Mouse (Mus musculus) layer of hippocampus, postnatal 25 days (tissue): Measurements from ENCODE around the gene A630001G21Rik. TPM values are rescaled to one million over a fixed set of nuclear protein-coding genes. Genes with fewer than 3 reads are reported as not detected.

ENCODE experiments used
- DNase-seq, 2 experiments: peaks; one replicate each; pipeline ENCODE4 v3.0.0; 2022; ENCODE audit warnings: mixed read lengths in 2 of 2, low spot score in 1 of 2; ENCODE audit errors: extremely low spot score in 1 of 2
- total RNA-seq, 2 experiments: library from RNA; stranded (reverse); gene quantifications; 2 replicates each; pipeline ENCODE4 v1.2.3; 2021

Gene A630001G21Rik
- total RNA-seq, 2 experiments from 2014 or later = 0.44 to 0.75 TPM

- DNase-seq = peak; percentile 61 to 76
These were observed 41.9 kb downstream of the A630001G21Rik start for GRCm38 (mm10) chr1:85736355-85737184.

DNA sequence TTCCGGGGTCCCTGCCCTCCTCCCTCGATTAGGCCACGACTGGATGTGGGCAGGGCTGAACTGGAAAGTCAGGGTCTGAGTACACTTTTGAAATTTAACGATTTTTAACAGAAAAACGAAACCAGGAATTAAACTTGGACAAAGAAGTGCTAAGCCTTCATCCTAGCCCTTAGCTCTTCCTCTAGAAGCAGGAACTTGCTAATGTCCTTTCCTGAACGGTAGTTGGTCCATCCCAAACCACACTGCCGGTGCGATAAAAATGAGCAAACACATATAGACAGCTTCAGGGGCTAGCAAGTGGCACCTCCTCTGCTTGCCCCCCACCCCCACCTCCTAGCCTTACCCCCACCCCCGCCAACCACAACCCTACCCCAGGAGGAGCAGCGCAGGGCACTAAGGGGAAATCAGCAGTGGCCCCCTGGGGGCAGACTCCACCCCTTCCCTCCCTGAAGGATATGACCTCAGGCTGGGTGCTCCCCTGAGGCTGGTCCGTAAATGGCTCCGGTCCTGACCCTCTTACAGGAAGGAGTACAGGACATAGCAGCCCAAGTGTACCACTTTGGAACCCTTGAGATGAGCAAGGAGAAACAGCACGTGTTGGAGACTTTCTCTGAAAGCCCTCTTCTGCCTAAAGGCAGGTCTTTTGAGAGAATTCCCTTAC is 42.9 kb downstream of the A630001G21Rik start:
- DNase-seq = no peak

DNA sequence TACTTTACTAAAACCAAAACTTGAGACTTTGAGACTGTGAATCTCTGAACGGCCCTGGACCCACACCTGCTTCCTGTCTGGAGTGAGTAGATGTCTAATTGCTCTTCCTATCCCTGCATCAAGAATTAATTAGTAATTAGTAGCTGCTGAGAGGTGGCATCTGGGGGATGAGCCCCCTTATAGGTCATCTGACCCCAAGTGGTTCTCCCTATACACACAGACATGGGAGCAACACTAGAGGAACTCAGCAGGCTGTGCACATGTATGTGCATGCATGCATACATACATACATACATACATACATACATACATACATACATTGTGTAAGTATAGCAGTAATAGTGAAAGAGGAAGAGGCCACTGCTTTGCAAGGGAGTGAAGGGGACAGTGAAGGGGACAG is 43.9 kb downstream of the A630001G21Rik start:
- no peak for DNase-seq

DNA sequence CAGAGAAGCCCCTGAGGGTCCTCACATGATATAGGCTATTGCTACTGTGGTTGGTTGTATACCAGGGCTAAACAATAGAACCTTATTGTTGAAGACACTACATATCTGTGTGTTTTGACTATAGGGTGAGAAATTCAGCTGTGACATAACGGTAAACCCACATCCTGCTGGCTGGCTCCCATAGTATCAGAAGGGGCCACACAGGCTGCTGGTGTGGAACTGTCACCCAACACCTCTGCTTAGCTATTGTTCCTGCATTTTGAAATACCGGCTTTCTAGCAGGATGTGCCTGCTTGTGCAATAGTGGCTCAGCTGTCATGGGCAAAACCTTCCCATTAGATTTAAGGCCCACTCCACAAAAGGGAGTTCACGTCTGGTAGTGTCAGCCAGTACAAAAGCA is 45.9 kb downstream of the A630001G21Rik start:
- DNase-seq = no peak

GRCm38 (mm10) chr1:85730471-85730870 is 48.0 kb downstream of the A630001G21Rik start:
- no peak for DNase-seq

DNA sequence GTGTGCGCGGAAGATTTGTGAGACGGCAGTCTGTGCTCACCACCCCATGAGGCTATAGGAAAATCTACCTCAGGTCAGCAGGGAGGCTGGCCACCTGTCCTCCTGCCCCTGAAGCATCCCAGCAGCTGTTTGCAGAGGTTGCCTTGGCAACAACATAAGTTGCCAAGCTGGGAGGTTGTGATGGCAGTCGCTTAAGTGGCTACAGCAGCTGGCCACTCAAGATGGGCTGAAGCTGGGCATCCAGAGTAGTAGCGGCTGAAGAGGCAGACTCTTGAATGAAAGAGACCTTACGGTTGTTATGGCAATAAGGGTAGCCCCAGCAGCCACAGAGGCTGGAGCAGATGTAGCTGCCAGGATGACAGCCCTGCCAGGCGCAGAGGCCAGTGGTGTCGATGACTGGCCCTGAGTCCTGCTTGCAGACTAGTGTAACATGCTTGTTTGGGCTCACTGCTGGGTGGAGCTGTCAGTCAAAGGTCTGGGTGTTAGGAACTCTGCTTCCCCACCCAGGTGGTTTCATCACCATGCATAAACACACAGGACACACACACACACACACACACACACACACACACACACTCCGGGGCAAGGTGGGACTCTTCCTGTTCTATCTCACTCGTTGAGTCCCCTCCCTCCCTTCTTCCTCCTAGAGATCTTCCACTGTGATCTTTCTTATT is 58.1 kb downstream of the A630001G21Rik start:
- DNase-seq = no peak

- DNase-seq = no peak
These were observed 59.4 kb downstream of the A630001G21Rik start for GRCm38 (mm10) chr1:85719049-85719448.

DNA sequence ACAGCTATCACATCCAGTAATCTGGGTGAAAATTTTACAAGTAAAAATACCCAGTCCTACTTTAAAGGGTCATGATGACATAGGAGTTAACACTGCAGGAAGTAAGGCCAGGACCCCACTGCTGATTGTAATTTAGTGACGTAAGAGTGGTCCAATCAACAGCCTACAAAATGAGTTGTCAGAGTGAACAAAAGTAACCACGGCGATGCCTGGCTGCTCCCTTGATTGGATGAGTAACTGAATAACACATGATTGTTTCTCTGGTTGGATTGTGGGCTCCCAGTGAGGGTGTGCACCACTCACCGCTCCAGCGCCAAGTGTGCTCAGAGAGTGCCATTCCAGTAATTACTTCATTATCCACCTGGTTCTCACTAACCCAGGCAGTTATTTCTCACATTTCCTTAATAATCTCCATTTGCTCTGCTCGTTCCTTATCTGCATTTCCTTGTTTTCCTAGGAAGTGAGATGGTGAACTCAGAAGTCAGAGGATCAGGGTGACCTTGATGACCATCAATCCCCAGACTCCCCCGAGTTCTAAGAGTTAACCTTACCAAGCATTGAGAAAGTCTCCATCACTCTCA is 61.9 kb downstream of the A630001G21Rik start:
- DNase-seq = no peak

DNA sequence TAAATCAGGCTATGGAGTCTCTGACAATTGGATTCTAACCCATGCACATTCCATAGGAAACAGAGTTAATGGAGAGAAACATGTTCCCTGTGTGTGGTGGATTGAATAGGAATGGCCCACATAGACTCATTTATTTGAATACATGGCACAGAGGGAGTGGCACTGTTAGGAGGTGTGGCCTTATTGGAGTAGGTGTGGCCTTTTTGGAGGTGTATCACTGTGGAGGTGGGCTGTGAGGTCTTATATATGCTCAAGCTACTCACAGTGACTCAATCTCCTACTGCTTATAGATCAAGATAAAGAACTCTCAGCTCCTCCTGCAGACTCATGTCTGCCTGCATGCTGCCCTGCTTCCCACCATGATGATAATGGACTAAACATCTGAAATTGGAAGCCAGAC is 63.9 kb downstream of the A630001G21Rik start:
- no peak for DNase-seq

DNA sequence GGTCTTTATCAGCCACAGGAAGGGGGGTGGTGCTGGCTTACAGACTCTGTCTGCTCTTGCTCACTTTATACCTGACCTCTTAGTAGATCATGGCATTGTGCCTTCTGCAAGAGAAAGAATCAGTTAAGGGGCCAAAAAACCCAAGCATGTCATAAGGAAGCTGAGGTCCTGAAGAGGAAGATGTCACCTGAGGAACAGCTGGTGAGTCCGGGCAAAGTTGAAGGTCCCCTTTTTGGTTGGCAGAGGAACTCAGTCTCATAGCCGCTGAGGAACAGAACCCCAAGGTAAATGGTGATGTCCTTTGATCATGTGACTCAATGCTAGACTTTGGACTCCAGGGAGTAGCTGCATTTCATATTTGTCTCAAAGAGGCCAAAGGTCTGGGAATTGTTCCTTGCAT is 71.7 kb downstream of the A630001G21Rik start:
- DNase-seq = no peak

GRCm38 (mm10) chr1:85705552-85705951 is 72.9 kb downstream of the A630001G21Rik start:
- DNase-seq = no peak

DNA sequence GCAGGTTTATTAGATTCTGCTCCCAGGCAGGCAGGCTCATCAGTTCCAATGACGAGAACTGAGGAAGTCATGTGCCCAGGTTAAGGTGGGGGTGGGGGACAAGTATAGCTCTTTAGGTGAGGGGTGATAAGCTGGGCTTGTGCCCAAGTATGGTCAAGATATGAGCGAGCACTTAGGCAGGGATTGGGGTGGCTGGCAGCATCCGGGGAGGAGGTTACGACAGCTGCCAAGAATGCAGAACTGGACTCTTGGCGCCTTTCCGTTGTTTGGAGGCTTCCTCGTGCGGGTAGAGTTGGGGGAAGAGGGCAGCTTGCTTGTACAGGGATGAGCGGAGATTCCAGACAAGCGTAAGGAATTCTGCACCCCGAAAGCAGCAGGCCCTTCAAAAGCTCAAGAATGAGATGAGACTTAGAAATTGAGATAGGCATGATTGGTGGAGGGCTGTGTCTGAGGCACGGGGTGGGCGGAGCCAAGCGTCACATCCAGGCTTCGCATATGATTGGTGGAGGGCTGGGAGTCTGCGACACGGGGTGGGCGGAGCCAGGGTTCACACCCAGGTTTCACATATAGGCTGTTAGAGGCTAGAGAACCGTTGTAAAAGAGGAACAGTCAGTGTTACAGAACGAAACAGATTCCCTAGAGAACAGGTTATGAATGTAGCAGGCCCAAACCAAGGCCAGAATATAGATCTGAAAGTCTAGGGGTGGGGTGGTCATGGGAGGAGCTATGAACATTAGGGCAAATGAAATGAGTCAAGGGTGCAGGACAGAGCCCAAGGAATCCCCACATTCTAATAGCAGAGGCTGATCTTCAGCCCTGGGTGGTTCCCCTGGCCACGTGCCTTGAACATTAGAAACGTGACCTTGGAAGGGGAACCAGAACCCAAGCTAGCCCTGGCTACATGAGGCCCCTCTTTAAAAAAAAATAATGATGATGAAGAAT is 74.9 kb downstream of the A630001G21Rik start:
- DNase-seq = peak; percentile 13 to 20

DNA sequence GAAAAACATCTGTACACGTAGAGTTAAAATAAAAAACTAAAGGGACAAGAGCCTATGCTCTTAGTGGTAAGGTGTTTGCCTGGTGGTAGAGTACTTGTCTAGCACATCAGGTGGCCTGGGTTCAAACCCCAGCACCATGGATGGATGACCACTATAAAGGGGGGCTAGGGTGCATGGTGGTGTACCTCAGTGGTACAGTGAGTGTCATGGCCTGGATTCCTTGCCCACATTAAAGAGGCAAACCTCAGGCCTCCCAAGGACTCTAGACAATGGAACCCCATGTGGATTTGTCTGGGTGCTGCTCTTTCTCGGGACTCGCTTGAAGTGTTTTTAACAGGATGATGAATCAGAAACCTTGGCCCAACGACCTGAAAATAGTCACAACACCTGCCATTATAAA is 75.9 kb downstream of the A630001G21Rik start:
- DNase-seq = no peak

DNA sequence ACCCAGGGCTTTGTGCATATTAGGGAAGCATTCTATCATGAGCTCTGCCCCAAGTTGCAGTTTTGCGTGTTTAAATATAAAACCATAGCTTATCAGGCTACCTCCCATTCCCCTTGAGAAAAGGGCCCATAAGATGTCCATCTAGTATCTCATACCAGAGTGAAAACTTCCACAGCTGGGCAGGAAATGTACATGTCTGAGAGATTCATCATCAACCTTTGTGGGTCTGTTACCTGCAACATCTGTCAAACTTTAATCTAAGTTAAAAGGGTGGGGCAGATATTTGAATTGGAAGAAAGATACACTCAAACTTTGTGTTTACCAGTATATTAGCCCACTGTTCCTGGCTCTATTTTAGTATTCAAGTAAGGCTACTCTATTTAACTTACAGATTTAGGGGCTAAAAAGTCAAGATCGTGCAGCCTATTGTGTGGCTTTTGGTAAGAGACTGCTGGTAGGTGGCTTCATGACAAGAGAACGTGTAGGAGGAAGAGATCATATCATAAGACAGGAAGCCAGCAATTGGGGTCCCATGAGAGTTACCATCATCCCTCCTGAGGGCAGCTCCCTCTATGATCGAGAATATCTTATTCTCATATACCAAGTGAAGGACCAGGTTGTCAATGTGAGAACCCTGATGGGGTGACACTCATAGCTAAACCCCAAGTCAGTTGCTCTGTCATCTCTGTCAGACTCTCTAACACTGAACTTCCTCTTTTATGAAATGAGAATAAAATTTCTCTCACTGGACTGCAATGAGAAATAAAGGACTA is 80.5 kb downstream of the A630001G21Rik start:
- DNase-seq = no peak

DNA sequence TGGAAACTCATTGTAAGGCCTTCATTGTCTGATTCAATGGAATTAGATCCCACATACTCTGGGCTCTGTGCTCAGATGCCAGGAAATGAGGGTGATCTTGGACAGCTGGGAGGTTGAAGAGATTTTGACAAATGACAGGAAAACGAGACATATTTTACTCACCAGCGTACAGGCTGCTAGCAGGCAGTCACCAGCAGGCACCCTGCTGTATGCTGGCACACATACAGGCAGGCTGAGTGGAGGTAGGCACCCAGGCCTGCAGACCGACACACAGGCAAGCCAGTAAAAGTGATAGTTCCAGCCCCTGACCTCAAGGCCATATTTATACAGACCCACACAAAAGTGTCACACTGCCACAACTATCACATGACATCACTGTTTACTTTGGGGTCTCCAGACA is 82.8 kb downstream of the A630001G21Rik start:
- no peak for DNase-seq

- DNase-seq = no peak
These were observed 85.2 kb downstream of the A630001G21Rik start for GRCm38 (mm10) chr1:85693280-85693679.

DNA sequence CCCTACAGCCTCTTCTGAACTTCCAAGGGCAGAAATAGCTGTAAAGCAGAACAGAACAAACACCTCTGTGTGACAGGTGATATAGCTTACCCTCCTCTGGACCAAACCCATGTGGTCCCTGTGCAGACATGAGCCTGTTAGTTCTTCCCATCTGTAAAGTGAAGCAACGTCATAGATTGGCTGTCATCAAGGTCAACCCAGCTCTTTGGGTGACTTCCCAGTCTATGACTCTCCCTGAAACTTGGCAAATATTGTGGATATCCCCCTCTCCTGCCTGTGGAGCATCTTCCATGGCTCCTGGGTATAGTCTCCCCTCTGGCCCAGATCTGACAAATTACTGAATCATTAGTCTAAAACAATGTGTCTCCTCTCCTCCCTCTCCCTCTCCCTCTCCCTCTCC is 86.2 kb downstream of the A630001G21Rik start:
- no peak for DNase-seq

DNA sequence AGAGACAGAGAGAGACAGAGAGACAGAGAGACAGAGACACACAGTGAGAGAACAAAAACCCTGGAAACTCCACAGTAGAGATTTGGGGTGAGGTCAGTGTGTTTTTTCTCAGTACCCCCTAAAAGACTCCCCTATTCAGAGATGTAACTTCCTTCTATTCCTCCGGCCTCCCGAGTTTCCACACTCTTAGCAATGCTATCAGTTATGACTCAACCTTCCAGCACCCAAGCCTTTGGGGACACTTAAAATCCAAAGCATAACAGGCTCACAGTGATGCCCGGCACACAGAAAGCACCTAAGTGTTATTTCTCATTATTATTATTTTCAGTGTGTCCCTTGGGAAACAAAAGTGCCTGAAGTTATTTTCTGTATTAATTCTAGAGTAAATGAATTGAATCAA is 87.9 kb downstream of the A630001G21Rik start:
- no peak for DNase-seq

DNA sequence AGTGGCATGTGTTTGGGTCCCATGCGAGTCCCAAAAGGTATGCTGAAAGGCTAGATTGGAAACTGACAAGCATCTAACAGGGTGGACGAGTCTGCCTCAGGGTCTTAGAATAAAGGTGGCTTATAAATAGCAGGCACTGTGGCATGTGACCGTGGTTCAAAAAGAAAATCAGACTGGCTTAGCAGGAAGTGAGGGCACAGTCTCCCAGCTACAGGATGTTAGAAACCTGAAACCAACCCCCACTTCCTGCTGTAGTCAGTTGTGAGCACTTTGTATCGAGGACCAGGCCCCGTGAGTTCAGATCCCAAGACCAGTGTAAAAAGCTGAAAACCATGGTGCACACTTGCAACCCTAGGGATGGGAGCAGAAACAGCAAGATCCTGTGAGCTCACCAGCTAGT is 91.1 kb downstream of the A630001G21Rik start:
- no peak for DNase-seq
